Mouse (Mus musculus) kidney, postnatal 25 days (tissue): Measurements from ENCODE around the gene Sec23b.
"Not testable (repeated sequence)": the region's sequence is repeated elsewhere in the genome, so short reads cannot be mapped to it uniquely, and the experiment has no call there.

Experiments used
- DNase-seq, 2 experiments: peaks; one replicate each; pipeline ENCODE4 v3.0.0; 2021; ENCODE audit warnings: mixed read lengths in 2 of 2

The Sec23b gene

DNA sequence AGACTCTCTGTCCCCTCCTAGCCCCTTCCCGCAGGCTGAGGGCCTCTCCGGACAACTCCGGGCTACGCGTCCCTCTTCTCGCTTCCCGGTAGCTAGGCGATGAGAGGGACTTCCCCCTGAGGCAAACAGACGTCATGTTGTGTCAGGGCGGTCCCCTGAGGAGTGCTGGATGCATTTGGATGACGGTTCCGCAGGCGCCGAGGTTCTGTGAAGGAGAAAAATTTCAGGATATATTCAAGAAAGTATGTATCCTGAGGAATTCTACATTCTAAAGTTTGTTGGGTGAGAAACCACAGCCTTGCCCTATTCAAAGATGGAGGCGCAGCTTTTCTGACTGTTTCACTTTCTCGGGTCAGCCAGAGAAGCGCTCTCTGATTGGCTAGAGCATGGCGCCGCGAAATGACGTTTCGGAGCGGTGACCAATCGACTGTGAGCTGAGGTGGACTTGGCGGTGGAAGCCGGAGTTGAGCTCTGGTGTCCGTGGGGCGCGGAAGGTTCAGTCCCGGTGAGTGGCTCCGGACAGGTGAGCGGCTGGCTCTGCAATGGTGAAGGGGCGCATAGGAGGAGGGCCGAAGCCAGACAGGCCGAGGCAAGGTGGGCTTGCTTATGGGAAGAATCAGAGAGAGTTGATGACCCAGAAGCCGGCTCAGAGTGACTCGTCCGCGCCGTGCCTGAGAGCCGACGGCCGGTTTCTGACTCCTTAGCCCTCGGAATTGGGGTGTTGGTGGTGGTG is at the start of gene Sec23b:
Gene Sec23b, plus strand, starts transcription at position 410 of the 733 bp plus-strand sequence.
- peak; percentile 98 to 99 for DNase-seq

- no peak for DNase-seq
Observed at GRCm38 (mm10) chr2:144514619-144515018, 41.4 kb upstream of the Sec23b start.

GRCm38 (mm10) chr2:144519772-144520171 is 36.3 kb upstream of the Sec23b start:
- no peak for DNase-seq

- no peak for DNase-seq
Observed at GRCm38 (mm10) chr2:144525856-144526255, 30.2 kb upstream of the Sec23b start.

- DNase-seq: peak; percentile 98 to 99
Observed at GRCm38 (mm10) chr2:144526981-144527820, 28.8 kb upstream of the Sec23b start, which contains the start of the genes Dzank1 and Polr3f. Dzank1 (minus strand) TSS chr2:144527414. Polr3f (plus strand) TSS chr2:144527718.

DNA sequence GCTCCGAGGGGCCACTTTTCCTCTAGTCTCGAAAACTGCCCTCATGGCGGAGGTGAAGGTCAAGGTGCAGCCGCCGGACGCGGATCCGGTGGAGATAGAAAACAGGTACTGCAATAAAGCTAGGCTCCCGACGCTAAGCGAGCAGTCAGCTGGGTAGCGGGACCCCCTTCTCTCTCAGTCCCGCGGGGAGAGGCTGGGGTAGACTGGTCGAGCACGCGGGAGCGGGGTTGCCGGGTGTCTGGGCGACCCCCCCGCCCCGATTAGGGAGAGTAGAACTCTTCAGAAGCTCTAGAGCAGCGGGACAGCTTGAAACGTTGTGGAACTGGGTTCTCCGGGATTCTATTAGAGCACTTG is 28.2 kb upstream of the Sec23b start:
- no peak for DNase-seq

DNA sequence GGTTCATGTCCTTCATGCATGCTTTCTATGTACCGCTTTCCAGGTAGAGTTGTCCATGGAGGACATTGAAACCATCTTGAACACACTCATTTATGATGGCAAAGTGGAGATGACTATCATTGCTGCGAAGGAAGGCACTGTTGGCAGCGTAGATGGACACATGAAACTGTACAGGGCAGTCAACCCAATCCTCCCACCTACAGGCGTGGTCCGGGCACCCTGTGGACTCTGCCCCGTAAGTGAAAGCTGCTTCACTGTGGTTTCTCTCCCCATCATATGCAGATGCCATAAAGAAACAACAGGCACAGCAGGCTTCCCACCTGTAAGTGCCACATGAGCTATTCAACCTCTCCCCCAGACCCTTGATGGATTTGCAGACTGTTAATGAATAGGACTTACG is 18.9 kb upstream of the Sec23b start:
- DNase-seq: peak; percentile 47 to 69

DNA sequence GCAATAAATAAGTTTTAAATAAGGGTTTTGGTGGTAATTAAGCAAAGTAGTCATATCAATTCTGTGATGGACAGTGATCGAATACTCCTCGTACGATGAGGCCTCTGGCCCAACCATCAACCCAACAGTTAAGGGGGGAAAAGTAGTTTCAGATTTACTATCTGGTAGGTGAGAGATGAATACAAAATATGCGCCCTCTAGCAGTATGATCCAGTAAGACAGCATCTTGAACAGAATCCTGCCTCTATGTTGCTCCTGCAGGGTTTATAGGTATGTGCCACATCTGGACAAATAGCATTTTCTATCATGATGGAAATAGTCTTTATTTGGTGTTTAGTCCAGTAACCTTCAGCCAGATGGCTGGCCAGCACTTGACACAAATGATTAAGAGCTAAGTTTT is 14.8 kb upstream of the Sec23b start:
- DNase-seq: no peak

- DNase-seq: no peak
Observed at GRCm38 (mm10) chr2:144543670-144544069, 12.4 kb upstream of the Sec23b start.

GRCm38 (mm10) chr2:144544630-144545029 is 11.4 kb upstream of the Sec23b start:
- peak; percentile 67 to 81 for DNase-seq

GRCm38 (mm10) chr2:144545061-144545460 is 11.0 kb upstream of the Sec23b start:
- no peak for DNase-seq

DNA sequence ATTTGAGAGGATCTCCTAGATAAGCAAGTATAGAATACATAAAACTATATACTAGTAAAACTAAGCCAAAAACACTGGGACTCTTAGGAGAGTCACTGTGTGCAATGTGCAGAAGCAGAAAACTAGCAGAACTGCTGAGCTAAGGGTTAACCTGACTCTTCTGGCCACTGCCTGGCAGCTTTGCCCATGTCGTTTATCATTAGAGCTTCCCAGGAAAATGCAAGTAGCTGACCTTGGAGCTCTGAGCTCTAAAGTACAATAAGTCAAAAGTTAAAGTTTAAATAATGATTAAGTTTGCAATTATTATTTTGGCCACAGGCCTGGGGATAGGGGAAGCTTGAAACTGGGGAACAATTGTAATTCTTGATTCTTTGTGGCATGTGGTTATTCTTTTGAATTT is 10.5 kb upstream of the Sec23b start:
- peak; percentile 45 to 79 for DNase-seq

DNA sequence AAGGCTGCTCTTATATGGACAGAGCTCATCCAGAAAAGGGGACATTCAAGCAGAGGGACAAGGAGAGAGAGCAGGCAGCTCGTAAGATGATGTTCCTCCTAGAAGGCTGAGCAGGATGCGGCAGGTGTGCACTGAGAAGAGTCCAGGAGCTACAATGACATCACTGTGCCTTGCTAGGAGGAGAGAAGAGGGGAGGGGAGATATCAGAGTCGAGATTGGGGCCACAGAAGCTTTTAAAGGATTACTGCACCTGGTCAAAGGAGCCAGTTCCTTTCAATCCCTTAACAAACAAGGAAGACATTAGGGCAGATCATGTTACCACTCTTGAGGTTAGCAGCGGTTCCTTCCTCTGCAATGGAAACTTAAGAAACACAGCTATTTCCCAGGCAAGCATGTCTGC is 8.5 kb upstream of the Sec23b start:
- no peak for DNase-seq

GRCm38 (mm10) chr2:144550529-144550928 is 5.5 kb upstream of the Sec23b start, which contains the start of gene Rbbp9:
Rbbp9 (minus strand) TSS chr2:144550869.
- DNase-seq: peak; percentile 70 to 82

- no peak for DNase-seq
Observed at GRCm38 (mm10) chr2:144553905-144554304, 2.1 kb upstream of the Sec23b start.

- no peak for DNase-seq
Observed at GRCm38 (mm10) chr2:144555286-144555819, 676 bp upstream of the Sec23b start.

DNA sequence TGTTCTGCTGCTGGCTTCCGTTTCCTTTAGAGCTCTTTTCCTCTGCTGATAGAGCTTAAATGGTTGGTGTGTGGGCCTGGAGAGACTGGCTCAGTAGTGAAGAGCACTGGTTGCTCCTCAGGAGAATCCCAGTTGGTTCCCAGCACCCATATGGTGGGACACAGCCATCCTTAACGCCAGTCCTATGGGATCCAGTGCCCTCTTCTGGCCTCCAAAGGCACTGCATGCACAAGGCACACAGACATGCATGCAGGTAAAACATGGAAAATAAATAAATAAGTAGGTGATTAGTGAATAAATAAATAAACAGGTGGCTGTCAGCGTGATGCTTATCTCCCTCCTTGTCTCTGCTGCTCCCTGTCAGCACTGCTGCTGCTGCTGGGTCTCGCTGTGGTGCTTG is 32.7 kb downstream of the Sec23b start:
- DNase-seq: no peak

- DNase-seq: not testable (repeated sequence)
Observed at GRCm38 (mm10) chr2:144593036-144593435, 37.0 kb downstream of the Sec23b start.

DNA sequence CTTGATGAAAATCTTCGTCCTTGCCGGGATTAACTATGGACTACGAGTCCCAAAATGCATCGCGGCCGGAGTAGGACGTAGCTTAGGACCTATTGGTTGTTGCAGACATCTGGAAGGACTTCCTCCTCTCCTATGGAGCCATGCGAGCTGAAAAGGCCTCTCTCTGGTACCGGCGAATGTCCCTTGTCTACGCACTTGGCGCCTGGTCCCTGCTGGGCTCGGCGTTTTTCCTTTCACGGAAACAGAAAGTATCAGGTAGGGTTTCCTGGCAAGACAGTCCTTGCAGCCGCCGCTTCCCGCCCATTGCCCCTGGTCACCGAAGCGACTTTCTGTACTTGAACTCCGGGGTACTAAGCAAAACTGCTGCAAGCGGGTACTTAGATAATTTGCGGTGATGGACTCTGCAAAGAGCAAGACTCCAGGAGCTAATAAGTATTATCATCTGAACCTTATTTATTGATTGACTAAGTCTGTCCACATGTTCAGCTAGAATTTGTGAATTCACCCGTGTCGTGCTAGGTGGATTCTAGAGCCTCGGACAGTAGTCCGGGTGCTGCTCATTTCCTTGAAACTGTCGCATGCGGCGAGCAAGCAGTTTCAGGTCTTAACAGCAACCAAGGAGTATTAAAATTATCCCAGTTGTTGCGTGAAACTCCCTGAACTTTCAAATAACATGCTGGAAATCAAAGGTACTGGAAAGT is 38.1 kb downstream of the Sec23b start, which contains the start of gene Smim26:
Gene Smim26, plus strand, starts transcription at position 104 of the 701 bp plus-strand sequence.
- peak; percentile 86 to 90 for DNase-seq

DNA sequence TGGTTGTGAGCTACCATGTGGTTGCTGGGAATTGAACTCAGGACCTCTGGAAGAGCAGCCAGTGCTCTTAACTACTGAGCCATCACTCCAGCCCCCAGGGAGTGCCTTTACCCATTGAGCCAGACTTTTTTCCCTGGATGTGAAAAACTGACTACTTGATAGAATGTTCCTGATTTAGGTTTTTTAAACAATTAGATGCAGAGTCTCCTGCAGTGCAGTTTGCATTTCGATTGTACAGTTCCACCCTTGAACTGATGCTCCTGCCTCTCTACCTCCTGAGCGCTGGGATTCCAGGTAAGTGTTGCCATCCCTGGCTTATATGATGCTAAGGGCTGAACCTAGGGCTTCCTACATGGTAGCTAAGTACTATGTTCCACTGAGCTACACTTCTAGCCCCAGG is 42.0 kb downstream of the Sec23b start:
- DNase-seq: no peak

- DNase-seq: peak; percentile 94 to 95
Observed at GRCm38 (mm10) chr2:144599831-144600687, 44.0 kb downstream of the Sec23b start, which contains the start of gene Dtd1. Dtd1 (plus strand) TSS chr2:144599897.

- no peak for DNase-seq
Observed at GRCm38 (mm10) chr2:144601576-144601975, 45.5 kb downstream of the Sec23b start.
